Mouse (Mus musculus): ENCODE results near the gene Wdr20.

Gene Wdr20

DNA sequence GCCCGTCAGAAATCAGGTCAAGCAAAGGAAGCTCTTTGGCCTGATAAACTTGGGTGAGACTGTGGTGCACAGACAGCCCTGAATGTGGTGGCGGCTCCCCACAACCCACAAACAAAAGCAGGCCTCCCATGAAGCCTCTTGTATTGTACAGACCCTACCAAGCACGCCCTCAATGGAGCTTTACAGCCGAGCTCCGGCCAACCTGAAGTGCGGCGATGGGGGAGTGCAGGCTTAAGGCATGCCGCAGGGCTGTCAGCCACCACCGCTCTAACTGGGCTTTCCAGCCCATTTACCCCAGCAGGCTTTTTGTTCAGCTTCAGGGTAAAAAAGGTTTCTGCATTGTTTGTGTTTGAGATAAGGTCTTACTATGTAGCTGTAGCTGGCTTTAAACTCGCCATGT, 70.7 kb downstream of the Wdr20 start:
- in situ Hi-C loops (cut with MboI; ENCODE audit: unreplicated experiment in 2 of 2): no loop called here

DNA sequence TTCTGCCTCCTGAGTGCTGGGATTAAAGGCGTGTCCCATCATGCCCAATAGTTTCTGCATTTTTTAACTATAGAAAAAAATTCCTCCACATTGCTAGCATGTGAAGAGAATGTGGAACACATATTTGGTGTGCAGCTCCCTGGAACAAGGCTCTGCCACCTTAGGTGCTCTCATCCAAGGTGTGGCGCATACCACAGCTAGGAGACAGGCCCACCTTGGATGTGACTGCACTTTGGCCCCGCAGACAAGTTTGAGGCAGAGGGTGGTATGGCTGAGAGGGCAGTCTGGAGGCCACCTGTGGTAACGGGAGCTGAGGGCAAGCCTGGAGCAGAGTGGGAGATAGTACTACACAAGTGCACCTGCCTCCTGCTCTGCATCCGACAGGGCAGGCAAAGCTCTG, 71.1 kb downstream of the Wdr20 start:
- in situ Hi-C loops (cut with MboI; ENCODE audit: unreplicated experiment in 2 of 2): no loop called here

DNA sequence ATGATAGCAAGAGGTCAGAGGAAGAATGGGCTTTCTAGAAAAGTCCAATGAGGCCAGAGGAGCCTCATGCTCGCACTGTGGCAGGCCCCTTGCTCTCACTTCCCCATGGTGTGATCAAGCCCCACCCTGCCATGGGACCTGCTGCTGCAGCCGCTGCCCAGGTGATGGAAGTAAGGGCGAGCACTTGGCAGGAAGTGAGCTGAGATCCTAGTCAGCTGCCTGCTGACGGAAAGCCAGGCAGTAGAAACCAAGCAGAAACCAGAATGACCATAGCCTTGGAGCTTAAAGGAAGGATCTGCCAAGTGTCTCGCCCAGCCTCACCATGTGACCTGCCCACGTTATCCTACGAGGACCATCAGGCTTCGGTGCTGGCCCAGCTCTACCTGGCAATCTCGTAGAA, 75.4 kb downstream of the Wdr20 start:
- in situ Hi-C loops (cut with MboI; ENCODE audit: unreplicated experiment in 2 of 2): no loop called here

DNA sequence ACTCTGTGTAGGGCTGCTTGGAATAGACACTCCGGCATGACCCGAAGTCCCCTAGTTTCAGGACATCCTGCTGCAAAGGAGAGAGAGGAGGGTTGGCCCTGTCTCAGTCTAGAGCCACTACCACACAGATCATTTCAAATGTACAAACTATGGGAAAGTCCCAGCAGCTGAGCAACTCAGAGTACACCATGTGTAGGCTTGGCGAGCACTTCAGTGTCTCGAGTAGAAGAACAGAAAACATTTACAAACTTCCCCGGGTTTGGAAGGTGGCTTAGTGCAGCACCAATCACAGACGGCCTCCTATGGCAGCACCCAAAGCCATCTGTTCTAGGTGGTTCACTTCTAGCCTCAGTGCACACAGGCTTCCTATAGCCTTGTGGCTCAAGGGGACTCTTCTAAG, 75.9 kb downstream of the Wdr20 start:
- in situ Hi-C loops (cut with MboI; ENCODE audit: unreplicated experiment in 2 of 2): no loop called here

DNA sequence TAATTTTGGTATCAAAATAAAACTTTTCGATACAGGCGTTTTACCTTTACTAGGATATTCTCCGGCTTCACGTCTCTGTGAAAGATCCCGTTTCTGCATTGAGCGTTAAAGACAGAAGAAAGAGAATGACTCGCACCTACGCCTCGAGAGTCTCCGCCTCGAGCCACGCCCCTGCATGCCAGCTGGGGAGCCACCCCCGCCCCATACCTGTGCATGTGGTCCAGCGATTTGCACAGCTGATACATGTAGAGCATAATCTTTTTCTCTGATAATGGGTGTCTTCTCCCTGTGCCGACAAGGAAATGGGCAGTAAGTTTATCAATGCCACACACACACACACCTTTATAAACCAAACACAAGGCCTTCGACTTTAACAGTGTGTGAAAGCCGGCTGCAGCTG, 77.2 kb downstream of the Wdr20 start:
- in situ Hi-C loops (cut with MboI; ENCODE audit: unreplicated experiment in 2 of 2): no loop called here

DNA sequence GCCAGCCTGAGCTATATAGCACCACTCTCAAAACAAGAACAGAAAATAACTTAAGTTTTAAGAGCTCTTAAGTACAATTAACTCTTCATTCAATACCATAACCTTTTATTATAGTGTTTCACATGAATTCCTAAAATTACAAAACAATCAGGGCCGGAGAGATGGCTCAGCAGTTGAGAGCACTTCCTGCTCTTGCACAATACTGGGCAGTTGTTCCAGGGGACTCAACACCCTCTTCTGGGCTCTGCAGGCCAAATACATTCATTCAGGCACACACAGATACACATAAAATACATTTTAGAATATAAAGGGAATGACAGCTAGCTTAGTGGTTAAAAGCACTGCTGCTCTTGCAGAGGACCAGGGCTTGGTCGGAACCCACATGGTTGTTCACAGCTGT, 79.1 kb downstream of the Wdr20 start:
- in situ Hi-C loops (cut with MboI; ENCODE audit: unreplicated experiment in 2 of 2): no loop called here

DNA sequence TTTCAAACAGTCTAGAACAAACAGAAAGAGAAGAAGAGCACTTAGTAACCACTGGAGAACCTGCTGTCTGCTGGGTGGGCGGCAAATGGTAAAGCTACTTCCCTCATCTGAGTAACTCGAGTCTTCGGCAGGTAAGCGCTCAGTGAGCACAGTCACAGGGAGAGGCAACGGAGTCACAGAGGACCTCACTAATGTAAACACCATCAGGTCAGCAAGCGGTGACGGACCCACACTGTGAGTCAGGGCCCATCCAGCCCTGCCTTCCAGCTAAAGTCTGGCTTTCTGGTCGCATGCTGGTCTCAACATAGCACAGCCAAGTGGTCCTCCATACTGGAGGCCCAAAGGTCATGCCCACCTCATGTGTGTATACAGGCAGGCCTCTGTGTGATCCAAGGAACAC, 81.6 kb downstream of the Wdr20 start:
- in situ Hi-C loops (cut with MboI; ENCODE audit: unreplicated experiment in 2 of 2): no loop called here

DNA sequence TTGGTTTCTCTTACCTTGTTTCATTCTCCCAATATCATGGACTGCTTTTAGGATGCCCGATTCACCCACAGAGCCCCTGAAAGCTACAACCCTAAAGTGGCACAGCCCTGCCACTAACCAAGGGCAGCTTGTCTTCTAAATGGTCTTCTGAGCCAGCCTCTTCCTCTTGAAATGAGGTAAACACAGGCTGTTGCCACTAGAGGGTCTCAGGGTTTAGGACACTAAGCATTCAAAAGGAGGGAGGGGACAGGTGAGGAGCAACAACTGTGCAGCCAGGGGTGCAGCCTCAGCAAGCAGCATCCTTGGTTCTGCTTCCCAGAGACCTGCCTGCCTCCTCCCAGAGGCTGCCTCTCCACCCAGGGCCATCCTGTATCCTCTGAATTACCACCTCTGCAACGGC, 84.0 kb downstream of the Wdr20 start:
- in situ Hi-C loops (cut with MboI; ENCODE audit: unreplicated experiment in 2 of 2): no loop called here

DNA sequence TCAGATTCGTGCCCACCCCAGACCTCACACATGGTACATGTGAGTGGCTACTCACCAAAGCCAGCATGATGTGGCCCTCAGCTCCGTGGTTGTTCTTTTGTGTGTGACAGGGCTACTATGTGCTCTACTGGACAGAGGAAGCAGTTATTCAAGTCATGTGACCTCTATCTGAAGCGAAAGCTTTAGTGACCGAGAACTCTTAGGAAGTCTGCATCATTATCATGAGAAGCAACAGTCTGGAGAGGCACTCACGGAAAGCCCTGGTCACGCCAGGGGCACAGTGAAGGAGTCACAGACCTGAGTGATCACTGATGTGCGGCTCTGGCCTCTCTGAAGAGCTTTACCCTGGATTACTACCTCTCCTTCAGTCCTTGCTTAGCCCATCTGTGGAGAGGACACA, 84.6 kb downstream of the Wdr20 start:
- in situ Hi-C loops (cut with MboI; ENCODE audit: unreplicated experiment in 2 of 2): no loop called here

DNA sequence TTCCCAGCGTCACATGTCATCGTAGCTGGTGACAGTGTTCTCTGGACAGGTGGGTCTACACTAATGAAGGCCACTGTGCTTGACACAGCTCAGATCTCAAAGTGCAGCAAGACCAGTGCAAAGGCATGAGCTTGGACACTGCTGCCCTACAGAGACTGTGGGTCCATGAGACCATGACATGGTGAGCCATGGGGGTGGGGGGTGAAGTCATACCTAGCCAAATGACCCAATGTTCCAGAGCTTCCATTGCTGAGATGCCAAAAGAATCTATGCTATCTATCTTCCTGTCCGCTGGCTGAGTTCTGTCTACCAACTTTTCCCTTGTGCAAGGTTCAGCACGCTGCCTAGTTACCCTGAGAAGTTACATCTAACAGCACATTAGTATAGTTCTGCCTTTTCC, 91.2 kb downstream of the Wdr20 start:
- in situ Hi-C loops (cut with MboI; ENCODE audit: unreplicated experiment in 2 of 2): loop anchor here in 1 of 2 experiments (5.0 kb wide), 1 partner anchor 42 kb away; no protein-coding TSS in a partner anchor

DNA sequence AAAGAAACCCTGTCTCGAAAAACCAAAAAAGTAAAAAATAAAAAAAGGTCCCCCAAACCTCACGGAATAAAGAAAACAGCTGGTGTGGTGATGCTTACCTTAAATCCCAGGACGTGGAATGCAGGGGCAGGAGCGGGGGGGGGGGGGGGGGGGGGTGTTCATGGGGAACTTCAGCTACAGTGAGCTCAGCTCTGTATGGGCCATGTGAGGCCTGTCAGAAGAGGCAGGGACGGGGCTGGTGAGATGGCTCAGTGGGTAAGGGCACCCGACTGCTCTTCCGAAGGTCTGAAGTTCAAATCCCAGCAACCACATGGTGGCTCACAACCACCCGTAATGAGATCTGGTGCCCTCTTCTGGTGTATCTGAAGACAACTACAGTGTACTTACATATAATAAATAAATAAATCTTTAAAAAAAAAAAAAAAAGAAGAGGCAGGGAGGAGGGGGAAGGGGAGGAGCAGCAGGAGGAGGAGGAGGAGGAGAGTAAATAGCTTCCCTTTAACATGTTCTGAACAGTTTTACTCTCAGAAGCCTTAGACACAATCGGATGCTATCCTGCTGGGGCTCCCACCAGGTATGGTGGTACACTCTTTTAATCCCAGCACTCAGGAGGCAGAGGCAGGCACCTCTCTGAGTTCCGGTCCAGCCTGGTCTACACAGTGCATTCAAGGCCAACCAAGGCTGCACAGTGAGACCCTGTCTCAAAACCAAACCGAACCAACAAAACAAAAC, 92.7 kb downstream of the Wdr20 start:
- in situ Hi-C loops (cut with MboI; ENCODE audit: unreplicated experiment in 2 of 2): loop anchor here in 1 of 2 experiments (10.0 kb wide), 1 partner anchor 116 kb away; no protein-coding TSS in a partner anchor

DNA sequence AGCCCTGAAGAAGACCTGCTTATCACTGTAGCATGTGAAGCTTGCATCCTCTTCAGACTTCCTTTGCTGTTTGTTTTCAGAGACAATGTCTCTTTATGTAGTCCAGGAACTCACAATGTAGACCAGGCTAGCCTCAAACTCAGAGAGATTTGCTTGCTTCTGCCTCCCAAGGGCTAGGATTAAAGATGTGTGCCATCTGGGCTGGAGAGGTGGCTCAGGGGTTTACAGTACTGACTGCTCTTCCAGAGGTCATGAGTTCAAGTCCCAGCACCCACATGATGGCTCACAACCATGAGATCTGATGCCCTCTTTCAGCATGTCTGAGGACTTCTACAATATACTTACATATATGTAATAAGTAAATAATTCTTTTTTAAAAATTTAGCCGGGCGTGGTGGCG, 97.4 kb downstream of the Wdr20 start:
- in situ Hi-C loops (cut with MboI; ENCODE audit: unreplicated experiment in 2 of 2): loop anchor here (5.0 to 10.0 kb wide), 2 partner anchors 120 to 418 kb away; no protein-coding TSS in a partner anchor

DNA sequence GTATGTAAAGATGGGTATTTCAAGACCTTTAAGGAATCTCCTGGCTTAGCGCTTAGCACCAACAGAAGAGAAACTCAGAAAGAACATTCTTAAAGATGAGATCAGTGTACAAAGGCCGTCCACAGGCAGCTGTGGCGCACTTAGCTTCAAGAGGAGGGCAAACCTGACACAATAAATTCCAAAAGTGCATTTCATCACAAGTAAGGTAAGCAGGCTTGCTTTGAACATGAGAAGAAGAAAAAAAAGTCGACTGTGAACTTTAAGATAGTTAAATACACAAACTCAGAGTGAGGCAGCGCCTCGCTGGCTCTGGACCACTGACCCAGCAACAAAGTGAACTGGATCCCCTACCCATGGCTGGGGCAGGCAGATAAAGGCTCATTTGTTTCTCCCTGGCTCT, 99.0 kb downstream of the Wdr20 start:
- in situ Hi-C loops (cut with MboI; ENCODE audit: unreplicated experiment in 2 of 2): loop anchor here (5.0 to 10.0 kb wide), 2 partner anchors 122 to 419 kb away; no protein-coding TSS in a partner anchor

DNA sequence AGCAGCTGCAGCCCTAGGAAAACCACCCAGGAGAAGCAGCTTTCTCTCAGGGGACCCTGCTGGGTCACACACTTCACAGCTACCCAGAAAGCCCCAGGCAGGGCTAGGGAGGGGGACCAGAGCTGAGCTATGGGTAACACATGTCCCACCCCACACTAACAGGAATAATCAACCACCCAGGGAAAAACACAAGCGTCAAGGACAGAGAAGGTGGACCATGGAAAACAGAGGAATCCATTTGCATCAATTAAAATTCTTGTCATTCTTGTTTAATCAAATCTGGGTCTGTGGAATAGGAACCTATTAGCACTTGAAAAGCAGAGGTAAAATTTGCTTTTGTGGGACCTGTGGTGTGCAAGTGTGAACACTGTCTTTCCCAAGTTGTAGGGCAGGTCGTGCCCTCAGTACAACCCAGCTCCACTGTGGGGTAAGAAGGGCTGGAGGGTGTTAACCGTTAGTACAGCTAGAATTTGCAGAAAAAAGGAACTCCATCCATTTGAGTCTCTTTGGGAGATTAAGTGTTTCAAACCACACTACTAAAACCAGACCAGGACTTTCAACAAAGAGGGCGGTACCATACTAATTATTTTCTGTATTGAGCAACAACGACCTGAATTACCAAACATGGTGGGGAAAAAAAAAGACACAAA, 99.6 kb downstream of the Wdr20 start:
- in situ Hi-C loops (cut with MboI; ENCODE audit: unreplicated experiment in 2 of 2): loop anchor here (5.0 to 10.0 kb wide), 2 partner anchors 123 to 420 kb away; no protein-coding TSS in a partner anchor

DNA sequence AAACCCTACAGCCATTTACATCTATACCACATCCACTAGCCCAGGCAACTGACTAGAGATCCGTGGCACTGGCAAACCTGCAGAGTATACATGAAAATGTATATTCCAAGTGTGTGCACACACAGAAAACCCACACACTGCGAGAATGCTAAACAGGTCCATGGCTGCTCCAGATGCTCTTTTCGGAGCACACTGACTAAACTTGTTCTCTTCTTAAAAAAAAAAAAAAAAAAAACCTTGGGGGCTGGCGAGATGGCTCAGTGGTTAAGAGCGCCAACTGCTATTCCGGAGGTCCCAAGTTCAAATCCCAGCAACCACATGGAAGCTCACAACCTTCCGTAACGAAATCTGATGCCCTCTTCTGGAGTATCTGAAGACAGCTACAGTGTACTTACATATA, 100.1 kb downstream of the Wdr20 start:
- in situ Hi-C loops (cut with MboI; ENCODE audit: unreplicated experiment in 2 of 2): loop anchor here (5.0 to 10.0 kb wide), 2 partner anchors 123 to 421 kb away; no protein-coding TSS in a partner anchor

DNA sequence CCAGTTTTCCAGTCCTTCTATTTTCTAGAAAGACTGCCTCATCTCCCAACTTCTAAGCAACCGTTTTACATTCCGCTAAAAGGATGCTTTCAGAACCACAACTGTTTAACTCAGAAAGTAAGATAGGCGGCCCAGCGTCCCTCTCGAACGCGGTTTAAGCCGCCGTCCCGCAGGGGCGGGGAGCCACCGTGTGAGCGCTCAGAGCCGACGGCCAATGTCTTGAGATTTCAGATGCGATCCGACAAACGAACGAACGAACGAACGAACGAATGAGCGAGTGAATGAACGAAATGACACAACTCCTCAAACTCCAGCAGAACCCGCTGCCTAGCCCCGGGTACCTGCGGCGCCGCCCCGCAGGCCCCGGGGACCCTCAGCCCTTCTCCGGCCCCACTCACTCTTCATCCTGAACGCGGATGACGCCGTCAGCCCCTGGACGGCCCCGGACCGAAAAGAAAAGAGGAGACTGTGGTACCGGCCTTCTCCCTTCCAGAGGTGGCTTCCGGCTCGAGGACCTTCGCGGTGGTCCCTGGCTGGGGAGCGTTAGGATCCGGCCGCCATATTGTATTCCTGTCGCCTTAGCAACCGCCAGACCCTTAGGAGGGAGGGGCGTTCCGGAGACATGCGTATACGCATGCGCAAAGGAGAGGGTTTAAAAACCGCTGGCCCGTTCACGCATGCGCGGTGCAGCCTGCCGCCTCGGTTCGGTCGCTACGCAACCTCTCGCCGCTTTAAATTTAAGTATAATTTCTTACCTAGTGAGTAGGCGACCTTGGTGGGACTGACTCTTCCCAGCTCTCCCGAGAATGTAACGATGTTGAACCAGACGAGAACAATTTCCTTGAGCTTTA, 102.8 kb downstream of the Wdr20 start, which contains the start of gene Mok:
Mok (minus strand) TSS at position 592 of the 851 bp plus-strand sequence.
- in situ Hi-C loops (cut with MboI; ENCODE audit: unreplicated experiment in 2 of 2): loop anchor here (5.0 to 10.0 kb wide), 6 partner anchors 144 to 398 kb away; partner anchors contain the start of genes 1700001K19Rik (in 1 of the 2), Dync1h1 (in 1 of the 2) and Ppp2r5c (in 1 of the 2)

DNA sequence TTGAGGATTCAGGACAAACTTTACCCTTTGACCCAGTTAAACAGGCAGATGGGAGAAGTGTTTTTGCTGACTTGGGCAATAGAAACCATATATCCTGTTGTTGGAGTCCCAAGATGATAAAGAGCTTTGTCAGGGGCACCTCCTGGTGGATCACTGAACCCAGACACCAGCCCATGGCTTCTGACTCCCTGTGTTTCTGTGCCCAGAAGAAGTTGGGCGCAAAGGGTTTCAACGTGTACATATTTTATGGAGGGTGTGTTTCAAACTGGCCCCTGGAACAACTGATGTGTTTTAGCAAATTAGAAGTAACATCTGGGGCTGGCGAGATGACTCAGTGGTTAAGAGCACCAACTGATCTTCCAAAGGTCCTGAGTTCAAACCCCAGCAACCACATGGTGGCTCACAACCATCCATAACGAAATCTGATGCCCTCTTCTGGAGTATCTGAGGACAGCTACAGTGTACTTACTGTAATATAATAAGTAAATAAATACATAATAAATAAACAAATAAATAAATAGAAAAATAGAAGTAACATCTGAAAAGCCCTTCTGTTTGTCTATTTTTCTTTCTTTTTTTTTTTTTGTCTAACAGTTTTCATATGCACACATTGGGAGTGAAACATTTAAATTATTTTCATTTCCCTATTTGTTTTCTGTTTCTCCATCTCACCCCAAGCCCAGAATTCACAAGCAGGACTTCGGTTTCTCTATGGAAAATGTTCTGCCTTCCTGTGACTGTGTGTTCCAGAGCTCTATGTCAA, 104.2 kb downstream of the Wdr20 start:
- in situ Hi-C loops (cut with MboI; ENCODE audit: unreplicated experiment in 2 of 2): loop anchor here (5.0 to 10.0 kb wide), 6 partner anchors 143 to 400 kb away; partner anchors contain the start of genes 1700001K19Rik (in 1 of the 2), Dync1h1 (in 1 of the 2) and Ppp2r5c (in 1 of the 2)

DNA sequence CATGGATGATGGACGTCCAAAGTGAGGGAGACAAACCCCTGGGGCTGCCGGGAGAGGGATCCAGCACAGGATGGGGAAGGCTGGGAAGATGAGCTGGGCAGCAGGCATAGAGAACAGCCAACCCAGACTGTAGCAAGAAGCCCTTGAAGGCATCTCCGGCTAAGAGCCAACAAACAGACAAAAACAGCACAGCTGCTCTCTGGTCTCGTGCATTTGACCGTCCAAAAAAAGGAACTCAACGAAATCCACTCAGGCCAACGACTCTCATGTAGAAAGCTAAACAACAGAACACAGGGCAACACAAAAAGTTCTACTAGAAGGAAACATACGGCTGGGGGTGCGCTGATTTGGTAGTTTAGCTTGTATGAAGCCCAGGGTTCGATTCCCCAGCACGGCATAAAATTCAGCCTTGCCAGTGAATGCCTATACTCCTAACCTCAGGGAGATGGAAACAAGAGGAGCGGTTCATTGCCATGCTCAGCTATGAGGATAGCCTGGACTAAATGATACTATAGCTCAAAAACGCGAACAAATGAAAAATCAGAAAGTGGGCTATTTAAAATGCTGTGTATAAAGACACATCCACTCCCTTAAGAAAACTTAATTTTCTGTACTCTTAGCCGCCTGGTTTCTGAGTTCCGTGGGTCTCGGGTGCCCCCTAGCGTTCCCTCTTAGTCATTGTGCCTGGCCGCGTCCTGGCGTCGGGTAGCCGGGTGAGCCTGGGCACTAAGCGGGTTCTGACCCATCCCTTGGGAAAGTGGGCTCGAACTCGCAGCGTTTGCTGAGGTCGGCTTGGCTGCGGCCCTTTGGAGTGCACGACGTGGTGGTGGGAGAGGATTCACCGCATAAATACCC, 105.7 kb downstream of the Wdr20 start:
- in situ Hi-C loops (cut with MboI; ENCODE audit: unreplicated experiment in 2 of 2): loop anchor here (5.0 to 10.0 kb wide), 6 partner anchors 141 to 401 kb away; partner anchors contain the start of genes 1700001K19Rik (in 1 of the 2), Dync1h1 (in 1 of the 2) and Ppp2r5c (in 1 of the 2)
